ENCODE assay signal across 8 mouse cellular contexts in the genomic region with DNA sequence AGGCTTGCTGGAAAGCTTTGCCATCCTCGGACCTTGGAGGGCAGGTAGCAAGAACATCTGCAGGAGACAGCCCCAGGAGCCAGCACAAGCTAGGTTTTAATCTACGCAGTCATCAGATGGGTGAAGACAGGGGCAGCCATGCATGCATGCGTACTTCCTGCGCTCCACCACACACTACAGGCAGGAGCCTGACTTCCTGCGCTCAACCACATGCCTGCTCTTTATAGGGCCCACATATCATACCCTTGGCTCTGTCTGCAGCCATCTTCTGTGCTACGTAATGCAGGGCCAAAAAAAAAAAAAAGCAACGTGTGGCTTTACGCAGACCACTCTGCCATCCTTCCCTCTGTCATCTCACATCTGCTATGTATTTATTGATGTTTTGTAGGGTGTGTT. TPM values are rescaled to one million over a fixed set of nuclear protein-coding genes. Genes with fewer than 3 reads are reported as not detected.
A peak's percentile ranks its signal among the peaks of the same experiment; 100 is the strongest.
DNase-seq lines count a peak whose midpoint lies in the region; ATAC-seq lines count a peak whose summit lies in the region.

No protein-coding gene starts in this region.

- no peaks in the 10 kb centered on the region for H3K9me3 ChIP-seq in liver, embryonic 11.5 days (ENCODE audit: control insufficient read depth, low read length)
- H3K9me3 ChIP-seq in heart, embryonic 12.5 days (replicated peaks) = no peaks in the 10 kb centered on the region

- no peaks in the 10 kb centered on the region for H3K27me3 ChIP-seq in liver, embryonic 11.5 days (replicated peaks; ENCODE audit: control insufficient read depth, insufficient read depth, low read length)
- H3K27me3 ChIP-seq in heart, embryonic 12.5 days (replicated peaks) = no peaks in the 10 kb centered on the region

- no peaks in the 10 kb centered on the region for H3K79me2 ChIP-seq in macrophage (ENCODE audit: inconsistent target)

- ATAC-seq in liver, embryonic 11.5 days (replicated peaks; ENCODE audit: low FRiP score) = 0 out of 2 replicates have a peak, but pooled peaks have one; percentile 43
- ATAC-seq in heart, embryonic 12.5 days (ENCODE audit: insufficient number of reproducible peaks, low FRiP score) = no peak; the same call in 1 of the 2 replicates

- H3K4me3 ChIP-seq in liver, embryonic 11.5 days (ENCODE audit: low read depth, low read length) = no peak overlapping the region
- H3K4me3 ChIP-seq in macrophage (ENCODE audit: inconsistent target) = no peak overlapping the region
- H3K4me3 ChIP-seq in heart, embryonic 12.5 days = no peak overlapping the region

- no peaks in the 10 kb centered on the region for H3K36me3 ChIP-seq in liver, embryonic 11.5 days (ENCODE audit: control insufficient read depth, insufficient read depth, low read length)
- no peaks in the 10 kb centered on the region for H3K36me3 ChIP-seq in macrophage (ENCODE audit: inconsistent target)
- no peaks in the 10 kb centered on the region for H3K36me3 ChIP-seq in heart, embryonic 12.5 days

- H3K4me2 ChIP-seq in liver, embryonic 11.5 days = no peak overlapping the region
- H3K4me2 ChIP-seq in heart, embryonic 12.5 days = no peak overlapping the region

- no peak overlapping the region for H3K9ac ChIP-seq in liver, embryonic 11.5 days (ENCODE audit: low read depth, low read length)
- H3K9ac ChIP-seq in heart, embryonic 12.5 days = no peak overlapping the region

- no peak overlapping the region for H3K27ac ChIP-seq in liver, embryonic 11.5 days (ENCODE audit: low read depth, low read length)
- H3K27ac ChIP-seq in macrophage = peak overlapping the region; percentile 69
- H3K27ac ChIP-seq in heart, embryonic 12.5 days (ENCODE audit: poor library complexity, severe bottlenecking) = no peak overlapping the region

- 56% methylated on average over 8 of the region's 8 CpGs for WGBS in liver, embryonic 11.5 days
- WGBS in macrophage (ENCODE audit: missing documents) = 58% methylated on average over 8 of the region's 8 CpGs
- 65% methylated on average over 8 of the region's 8 CpGs for WGBS in heart, embryonic 12.5 days

- no peak for DNase-seq in liver, embryonic 11.5 days (ENCODE audit: low spot score)
- DNase-seq in liver = no peak
- DNase-seq in T-cell, adult 2 months (ENCODE audit: low spot score) = peak; percentile 79
- DNase-seq in thymus, adult 18-20 months = peak; percentile 30 to 61
- DNase-seq in frontal cortex, postnatal 25 days (ENCODE audit: low spot score in 2 of 2) = no peak
- no peak for DNase-seq in layer of hippocampus, adult 11-12 months (ENCODE audit: low spot score)

- H3K4me1 ChIP-seq in liver, embryonic 11.5 days (replicated peaks; ENCODE audit: control insufficient read depth, insufficient read depth, low read length) = no peaks in the 10 kb centered on the region
- peaks cover 22% of the 10 kb centered on the region for H3K4me1 ChIP-seq in heart, embryonic 12.5 days (replicated peaks)

RNA-seq across cellular contexts. Expression of a gene that starts 32.6 kb away (rescaled TPM):
- polyA plus RNA-seq in liver, embryonic 11.5 days (2014; fragmentation: Nextera tagmentation; extraction: Ambion mirVana) = 13.2 and 15.7 TPM in 2 replicates
- 10 to 100 TPM; 10.2 to 58.9 (median 33.1) TPM for total RNA-seq in macrophage (2018; cell fraction: chromatin; rRNA removed)
- 10 to 100 TPM in 21 of 26 experiments, 1 to 10 TPM in 5; 8.9 to 12.7 (median 11.0) TPM for total RNA-seq in macrophage (2018; cell fraction: cytosol; rRNA removed)
- 10 to 100 TPM in 19 of 26 experiments, 1 to 10 TPM in 7; 3.1 to 34.1 (median 15.8) TPM for total RNA-seq in macrophage (2018; cell fraction: nucleus; rRNA removed)
- polyA plus RNA-seq in macrophage (2018) = 7.7 to 12.6 TPM (median 8.8 TPM) in 3 replicates
- 9.8 and 11.3 TPM in 2 replicates for polyA plus RNA-seq in heart, embryonic 12.5 days (2016; fragmentation: Nextera tagmentation; extraction: Ambion mirVana)

Comparison
In these comparisons a context has a peak if more than half of its experiments do, and no peak if none do; other contexts are left out.
1. DNase-seq: peak in T-cell, adult 2 months (single experiment) and thymus, adult 18-20 months (2 of 2); none in liver, embryonic 11.5 days (single experiment), liver (single experiment), frontal cortex, postnatal 25 days (0 of 2) and layer of hippocampus, adult 11-12 months (single experiment).